Mouse (Mus musculus) E14TG2a.4 (cell line): Measurements from ENCODE around the gene Pakap.

Experiments
- H3K27me3 ChIP-seq: 2 replicates; pipeline ENCODE4 v1.6.1; 2014; ENCODE audit warnings: low read length, control low read depth; ENCODE audit not compliant: insufficient read depth
- H3K36me3 ChIP-seq: 2 replicates; pipeline ENCODE4 v1.6.1; 2014; ENCODE audit warnings: low read length, control low read depth; ENCODE audit not compliant: insufficient read depth
- H3K4me1 ChIP-seq: replicated peaks from 2 replicates; pipeline ENCODE4 v1.6.1; 2014; ENCODE audit warnings: low read depth, low read length, control low read depth
- H3K4me3 ChIP-seq: replicated peaks from 2 replicates; pipeline ENCODE4 v1.5.1; 2014; ENCODE audit warnings: mild to moderate bottlenecking, low read length
- H3K9me3 ChIP-seq: 2 replicates; pipeline ENCODE4 v1.6.1; 2014; ENCODE audit warnings: low read length, control low read depth
- CTCF ChIP-seq: conservative IDR thresholded peaks from 2 replicates; pipeline ENCODE4 v1.5.1; 2014; ENCODE audit warnings: low read length
- NANOG ChIP-seq: IDR thresholded peaks from 2 replicates; pipeline ENCODE4 v1.6.1; 2014; ENCODE audit warnings: borderline replicate concordance, low read length, mixed read lengths
- POU5F1 ChIP-seq: IDR thresholded peaks from 2 replicates; pipeline ENCODE4 v1.6.1; 2014; ENCODE audit warnings: low read length, borderline replicate concordance

Gene Pakap

GRCm38 (mm10) chr4:57816146-57816545, 248.2 kb downstream of the Pakap start:
- Histone ChIP-seq H3K27me3 (no peaks in the 10 kb centered on the region), H3K4me3 (no peak overlapping the region), H3K4me1 (peaks cover 24% of the 10 kb centered on the region), H3K9me3 (peaks cover 31% of the 10 kb centered on the region), H3K36me3 (peaks cover 28% of the 10 kb centered on the region)
- no peak for TF ChIP-seq NANOG
- TF ChIP-seq POU5F1, result no peak
- no peak for TF ChIP-seq CTCF

- Histone ChIP-seq H3K36me3 (peaks cover 17% of the 10 kb centered on the region), H3K9me3 (peaks cover 35% of the 10 kb centered on the region), H3K4me3 (no peak overlapping the region), H3K4me1 (peaks cover 29% of the 10 kb centered on the region), H3K27me3 (no peaks in the 10 kb centered on the region)
- TF ChIP-seq POU5F1 (no peak), NANOG (no peak)
These were observed 252.9 kb downstream of the Pakap start for GRCm38 (mm10) chr4:57820839-57821374.

GRCm38 (mm10) chr4:57821556-57822356, 253.8 kb downstream of the Pakap start:
- peaks cover 17% of the 10 kb centered on the region for H3K36me3 ChIP-seq
- no peaks in the 10 kb centered on the region for H3K27me3 ChIP-seq
- peaks cover 29% of the 10 kb centered on the region for H3K4me1 ChIP-seq
- H3K9me3 ChIP-seq, result peaks cover 34% of the 10 kb centered on the region
- no peak for TF ChIP-seq NANOG
- TF ChIP-seq CTCF, result no peak
- TF ChIP-seq POU5F1, result no peak
- no peak overlapping the region for H3K4me3 ChIP-seq

GRCm38 (mm10) chr4:57822641-57823040, 254.7 kb downstream of the Pakap start:
- H3K36me3 ChIP-seq, result peaks cover 15% of the 10 kb centered on the region
- H3K4me1 ChIP-seq, result peaks cover 29% of the 10 kb centered on the region
- H3K27me3 ChIP-seq, result no peaks in the 10 kb centered on the region
- no peak overlapping the region for H3K4me3 ChIP-seq
- TF ChIP-seq CTCF, result no peak
- TF ChIP-seq POU5F1, result no peak
- TF ChIP-seq NANOG, result no peak
- peaks cover 29% of the 10 kb centered on the region for H3K9me3 ChIP-seq

GRCm38 (mm10) chr4:57824626-57825240, 256.8 kb downstream of the Pakap start:
- no peak for TF ChIP-seq NANOG
- no peak for TF ChIP-seq POU5F1
- no peak for TF ChIP-seq CTCF
- peaks cover 32% of the 10 kb centered on the region for H3K36me3 ChIP-seq
- H3K4me3 ChIP-seq, result no peak overlapping the region
- H3K27me3 ChIP-seq, result no peaks in the 10 kb centered on the region
- peaks cover 29% of the 10 kb centered on the region for H3K4me1 ChIP-seq
- H3K9me3 ChIP-seq, result peaks cover 40% of the 10 kb centered on the region

DNA sequence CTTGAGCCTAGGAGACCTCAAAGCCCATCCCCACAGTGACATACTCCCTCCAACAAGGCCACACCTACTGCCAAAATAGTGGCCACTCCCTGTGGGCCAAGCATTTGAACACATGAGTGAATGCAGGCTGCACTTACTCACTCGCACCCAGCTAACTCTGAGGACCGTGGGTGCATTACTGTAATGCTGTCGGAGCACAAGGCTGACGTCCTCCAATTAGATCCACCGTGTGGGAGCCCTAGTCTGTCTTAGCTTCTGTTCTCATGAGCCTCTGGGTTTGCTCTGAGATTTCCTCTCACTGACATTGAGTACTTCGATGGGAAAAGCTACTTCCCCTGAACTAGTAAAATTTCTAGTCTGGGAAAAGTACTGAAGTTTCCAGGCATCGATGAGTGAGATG, 258.3 kb downstream of the Pakap start:
- peaks cover 44% of the 10 kb centered on the region for H3K36me3 ChIP-seq
- no peak overlapping the region for H3K4me3 ChIP-seq
- no peaks in the 10 kb centered on the region for H3K27me3 ChIP-seq
- TF ChIP-seq NANOG (no peak), POU5F1 (no peak), CTCF (no peak)
- peaks cover 27% of the 10 kb centered on the region for H3K4me1 ChIP-seq
- H3K9me3 ChIP-seq, result peaks cover 45% of the 10 kb centered on the region

GRCm38 (mm10) chr4:57829131-57829530, 261.2 kb downstream of the Pakap start:
- Histone ChIP-seq H3K4me3 (no peak overlapping the region), H3K4me1 (peaks cover 14% of the 10 kb centered on the region), H3K27me3 (no peaks in the 10 kb centered on the region), H3K36me3 (peaks cover 66% of the 10 kb centered on the region), H3K9me3 (peaks cover 73% of the 10 kb centered on the region)
- TF ChIP-seq POU5F1 (no peak), CTCF (no peak), NANOG (no peak)

DNA sequence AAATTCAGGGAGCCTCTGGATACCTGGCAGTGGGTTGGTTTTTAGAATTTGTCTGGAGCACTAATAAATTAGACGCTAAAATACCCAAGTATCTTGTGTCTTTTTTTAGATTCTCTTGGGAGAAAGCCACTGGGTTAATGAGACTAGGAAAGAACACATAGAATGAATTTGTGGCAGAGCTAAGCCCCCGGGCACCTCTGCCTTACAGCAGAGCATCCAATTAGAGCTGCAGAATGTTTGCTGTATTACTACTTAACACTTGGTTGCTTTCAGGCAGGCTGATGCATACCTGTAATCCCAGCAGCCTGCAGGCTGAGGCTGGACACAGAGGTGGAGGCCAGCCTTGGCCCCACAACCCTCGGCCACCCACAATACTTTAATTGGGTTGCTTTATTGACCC, 261.8 kb downstream of the Pakap start:
- TF ChIP-seq POU5F1 (no peak), NANOG (no peak), CTCF (no peak)
- Histone ChIP-seq H3K4me1 (peaks cover 14% of the 10 kb centered on the region), H3K4me3 (no peak overlapping the region), H3K27me3 (no peaks in the 10 kb centered on the region), H3K36me3 (peaks cover 69% of the 10 kb centered on the region), H3K9me3 (peaks cover 79% of the 10 kb centered on the region)
